In the genomic region with DNA sequence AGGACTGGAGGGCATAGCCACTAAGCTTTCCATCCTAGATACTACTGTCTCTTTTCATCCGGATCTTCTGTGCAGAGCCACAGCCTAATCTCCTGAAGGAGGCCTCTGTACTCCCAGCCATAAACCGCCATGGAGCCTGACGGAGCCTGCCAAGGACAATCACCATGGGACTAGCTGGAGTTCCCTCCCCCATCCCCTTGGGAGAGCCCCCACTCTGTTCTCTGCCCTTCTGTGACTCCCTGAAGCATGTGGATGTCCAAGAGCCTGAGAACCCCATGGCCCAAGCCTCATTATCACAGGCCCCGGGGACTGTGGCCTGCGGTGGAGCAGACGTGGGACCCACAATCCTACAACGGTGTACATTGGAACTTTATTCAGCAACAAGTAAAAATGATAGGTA, we compare ENCODE assay signal across 5 mouse cellular contexts.
"Had no signal": no experiment of that assay in that cellular context is flagged by ENCODE, and none has a peak within 500 bp of the region (broad histone marks: within the 10 kb centered on the region; RNA-seq: fewer than 3 reads in every experiment).

No protein-coding gene starts in this region.

- DNase-seq: gastrocnemius, postnatal 14 days; gastrocnemius, postnatal 36 days; layer of hippocampus, adult 9-11 months; layer of hippocampus, postnatal 36 days; left cerebral cortex, postnatal 4 days had no signal
